Mouse (Mus musculus) adrenal gland, adult 8-10 months (tissue): ENCODE measurements around the gene Dpp10. TPM values are rescaled to one million over a fixed set of nuclear protein-coding genes. Genes with fewer than 3 reads are reported as not detected.

Experiments used
- DNase-seq: peaks from one replicate; pipeline ENCODE4 v3.0.0; 2022
- total RNA-seq, 4 experiments: library from RNA; stranded (reverse); gene quantifications; 2 replicates each; pipeline ENCODE4 v1.2.4; 2022

Dpp10 gene
- total RNA-seq, 4 experiments from 2014 or later, result 0.27 to 0.58 (median 0.33) TPM

- DNase-seq, result no peak
Observed at GRCm38 (mm10) chr1:123919606-123920005, 125.8 kb downstream of the Dpp10 start.

- no peak for DNase-seq
Observed at GRCm38 (mm10) chr1:123902628-123903027, 142.7 kb downstream of the Dpp10 start.

- DNase-seq, result no peak
Observed at GRCm38 (mm10) chr1:123901218-123901617, 144.1 kb downstream of the Dpp10 start.

GRCm38 (mm10) chr1:123887243-123887642, 158.1 kb downstream of the Dpp10 start:
- no peak for DNase-seq

- DNase-seq, result no peak
Observed at GRCm38 (mm10) chr1:123846881-123847280, 198.5 kb downstream of the Dpp10 start.

- no peak for DNase-seq
Observed at GRCm38 (mm10) chr1:123801206-123801605, 244.2 kb downstream of the Dpp10 start.

GRCm38 (mm10) chr1:123765511-123765910, 279.8 kb downstream of the Dpp10 start:
- DNase-seq, result no peak

GRCm38 (mm10) chr1:123762272-123762671, 283.1 kb downstream of the Dpp10 start:
- no peak for DNase-seq

- no peak for DNase-seq
Observed at GRCm38 (mm10) chr1:123756055-123756454, 289.3 kb downstream of the Dpp10 start.

- DNase-seq, result no peak
Observed at GRCm38 (mm10) chr1:123707292-123707691, 338.1 kb downstream of the Dpp10 start.

GRCm38 (mm10) chr1:123658409-123658808, 386.9 kb downstream of the Dpp10 start:
- no peak for DNase-seq

- DNase-seq, result no peak
Observed at GRCm38 (mm10) chr1:123656607-123657006, 388.8 kb downstream of the Dpp10 start.

GRCm38 (mm10) chr1:123637897-123638296, 407.5 kb downstream of the Dpp10 start:
- DNase-seq, result no peak

- DNase-seq, result no peak
Observed at GRCm38 (mm10) chr1:123628268-123628667, 417.1 kb downstream of the Dpp10 start.

GRCm38 (mm10) chr1:123584857-123585256, 460.5 kb downstream of the Dpp10 start:
- no peak for DNase-seq

- no peak for DNase-seq
Observed at GRCm38 (mm10) chr1:123580112-123580511, 465.2 kb downstream of the Dpp10 start.

- no peak for DNase-seq
Observed at GRCm38 (mm10) chr1:123573713-123574112, 471.6 kb downstream of the Dpp10 start.

- no peak for DNase-seq
Observed at GRCm38 (mm10) chr1:123542496-123542895, 502.9 kb downstream of the Dpp10 start.

- DNase-seq, result no peak
Observed at GRCm38 (mm10) chr1:123467729-123468128, 577.6 kb downstream of the Dpp10 start.

GRCm38 (mm10) chr1:123414163-123414562, 631.2 kb downstream of the Dpp10 start:
- DNase-seq, result no peak

GRCm38 (mm10) chr1:123351300-123351699, 694.1 kb downstream of the Dpp10 start:
- no peak for DNase-seq

GRCm38 (mm10) chr1:123337877-123338276, 707.5 kb downstream of the Dpp10 start:
- no peak for DNase-seq

GRCm38 (mm10) chr1:123316886-123317285, 728.5 kb downstream of the Dpp10 start:
- DNase-seq, result no peak
